Mouse (Mus musculus): ENCODE data around the gene Ptf1a. TPM values are rescaled to one million over a fixed set of nuclear protein-coding genes. Genes with fewer than 3 reads are reported as not detected.
A peak's percentile ranks its signal among the peaks of the same experiment; 100 is the strongest.

Ptf1a gene
- not detected for total RNA-seq (2021)
- long read RNA-seq, experiment 1, result 0 reads
- long read RNA-seq, experiment 2, result 0 reads

- DNase-seq, result no peak
Observed at GRCm38 (mm10) chr2:19444931-19445831, at the start of gene Ptf1a. Gene Ptf1a (plus strand): TSS chr2:19445663.

- DNase-seq, result no peak
Observed at GRCm38 (mm10) chr2:19405409-19405808, 40.1 kb upstream of the Ptf1a start.

- DNase-seq, result peak; percentile 20 to 39
Observed at GRCm38 (mm10) chr2:19406531-19406930, 38.9 kb upstream of the Ptf1a start.

- DNase-seq, result peak; percentile 18 to 81
Observed at GRCm38 (mm10) chr2:19414222-19414965, 31.1 kb upstream of the Ptf1a start.

- peak; percentile 70 to 86 for DNase-seq
Observed at GRCm38 (mm10) chr2:19415063-19415521, 30.4 kb upstream of the Ptf1a start.

- DNase-seq, result no peak
Observed at GRCm38 (mm10) chr2:19416066-19416465, 29.4 kb upstream of the Ptf1a start.

GRCm38 (mm10) chr2:19419686-19420345, 25.6 kb upstream of the Ptf1a start:
- DNase-seq, result no peak

GRCm38 (mm10) chr2:19422226-19422625, 23.2 kb upstream of the Ptf1a start:
- DNase-seq, result no peak

- no peak for DNase-seq
Observed at GRCm38 (mm10) chr2:19423086-19423485, 22.4 kb upstream of the Ptf1a start.

- peak in 1 of 2 experiments; percentile 49 for DNase-seq
Observed at GRCm38 (mm10) chr2:19429031-19429430, 16.4 kb upstream of the Ptf1a start.

- no peak for DNase-seq
Observed at GRCm38 (mm10) chr2:19429691-19430690, 15.5 kb upstream of the Ptf1a start.

- DNase-seq, result no peak
Observed at GRCm38 (mm10) chr2:19430746-19431145, 14.7 kb upstream of the Ptf1a start.

- DNase-seq, result no peak
Observed at GRCm38 (mm10) chr2:19431186-19431585, 14.3 kb upstream of the Ptf1a start.

GRCm38 (mm10) chr2:19431614-19432323, 13.7 kb upstream of the Ptf1a start:
- DNase-seq, result no peak

GRCm38 (mm10) chr2:19444346-19444745, 1.1 kb upstream of the Ptf1a start:
- no peak for DNase-seq

GRCm38 (mm10) chr2:19445871-19446501, 523 bp downstream of the Ptf1a start:
- DNase-seq, result no peak

GRCm38 (mm10) chr2:19446746-19447145, 1.3 kb downstream of the Ptf1a start:
- no peak for DNase-seq

GRCm38 (mm10) chr2:19448042-19448700, 2.7 kb downstream of the Ptf1a start:
- DNase-seq, result no peak

GRCm38 (mm10) chr2:19449308-19449707, 3.8 kb downstream of the Ptf1a start:
- DNase-seq, result no peak
